Mouse (Mus musculus) lung, embryonic 16.5 days (tissue): Measurements from ENCODE around the gene Dbil5. TPM values are rescaled to one million over a fixed set of nuclear protein-coding genes. Genes with fewer than 3 reads are reported as not detected.

Source experiments
- ATAC-seq: fragments of 200-750 bp; cut with Nextera tagmentation; 2 replicates; pipeline ENCODE4 v1.8.0; 2017; ENCODE audit warnings: low read depth, mild to moderate bottlenecking, moderate library complexity
- H3K27ac ChIP-seq: fragments of 300-500 bp; sonication (generic); 2 replicates; pipeline ENCODE4 v1.5.1; 2014; ENCODE audit warnings: mild to moderate bottlenecking, control low read depth, low read length
- H3K27me3 ChIP-seq: fragments of 300-500 bp; sonication (generic); 2 replicates; pipeline ENCODE4 v1.6.1; 2014; ENCODE audit warnings: low read depth, low read length, mixed read lengths; ENCODE audit not compliant: control insufficient read depth, insufficient read depth
- H3K36me3 ChIP-seq: fragments of 300-500 bp; sonication (generic); 2 replicates; pipeline ENCODE4 v1.6.1; 2014; ENCODE audit warnings: low read length; ENCODE audit not compliant: control insufficient read depth, insufficient read depth
- H3K4me1 ChIP-seq: fragments of 300-500 bp; sonication (generic); replicated peaks from 2 replicates; pipeline ENCODE4 v1.6.1; 2014; ENCODE audit warnings: low read length, mixed read lengths; ENCODE audit not compliant: control insufficient read depth, insufficient read depth
- H3K4me2 ChIP-seq: fragments of 300-500 bp; sonication (generic); 2 replicates; pipeline ENCODE4 v1.6.1; 2014; ENCODE audit warnings: low read depth, low read length, control low read depth
- H3K4me3 ChIP-seq: fragments of 300-500 bp; sonication (generic); 2 replicates; pipeline ENCODE4 v1.5.1; 2014; ENCODE audit warnings: mild to moderate bottlenecking, low read length, control low read depth
- H3K9ac ChIP-seq: fragments of 300-500 bp; sonication (generic); 2 replicates; pipeline ENCODE4 v1.6.1; 2014; ENCODE audit warnings: low read length, control low read depth
- H3K9me3 ChIP-seq: fragments of 300-500 bp; sonication (generic); 2 replicates; pipeline ENCODE4 v1.6.1; 2016; ENCODE audit warnings: low read length; ENCODE audit not compliant: control insufficient read depth
- WGBS: fragments of 180-500 bp; shearing (Covaris S2); extraction: QIAGEN DNeasy Blood & Tissue Kit; methylation state at CpG from one replicate; pipeline ENCODE4 v1.1.7; 2014; 5-methylcytosine and 5-hydroxymethylcytosine counted together
- polyA plus RNA-seq: library from polyadenylated mRNA; unstranded; fragments of >200 nt; fragmentation: Nextera tagmentation; extraction: Ambion mirVana; gene quantifications from 2 replicates; pipeline ENCODE4 v1.2.1, GENCODE M21; 2015

The Dbil5 gene
- polyA plus RNA-seq, 1 experiment from 2014 or later, result 0.48 TPM

DNA sequence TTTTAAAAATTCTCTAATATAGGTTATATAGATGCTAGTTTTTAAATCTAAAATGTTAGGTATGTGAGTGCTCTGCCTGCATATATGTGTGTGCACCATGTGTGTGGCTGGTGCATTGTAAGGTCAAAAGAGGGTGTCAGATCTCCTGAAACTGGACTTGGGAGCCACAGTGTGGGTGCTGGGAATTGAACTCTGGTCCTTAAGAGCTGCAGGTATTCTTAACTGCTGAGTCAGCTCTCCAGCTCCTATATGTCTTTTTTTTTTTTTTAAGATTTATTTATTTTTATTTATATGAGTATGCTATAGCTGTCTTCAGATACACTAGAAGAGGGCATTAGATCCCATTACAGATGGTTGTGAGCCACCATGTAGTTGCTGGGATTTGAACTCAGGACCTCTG lies 29.0 kb downstream of the Dbil5 start:
- Histone ChIP-seq H3K9ac (no peak overlapping the region), H3K4me1 (peaks cover 10% of the 10 kb centered on the region), H3K9me3 (no peaks in the 10 kb centered on the region), H3K4me2 (no peak overlapping the region), H3K36me3 (peaks cover 7% of the 10 kb centered on the region), H3K27me3 (no peaks in the 10 kb centered on the region), H3K4me3 (no peak overlapping the region), H3K27ac (no peak overlapping the region)
- no peak for ATAC-seq

DNA sequence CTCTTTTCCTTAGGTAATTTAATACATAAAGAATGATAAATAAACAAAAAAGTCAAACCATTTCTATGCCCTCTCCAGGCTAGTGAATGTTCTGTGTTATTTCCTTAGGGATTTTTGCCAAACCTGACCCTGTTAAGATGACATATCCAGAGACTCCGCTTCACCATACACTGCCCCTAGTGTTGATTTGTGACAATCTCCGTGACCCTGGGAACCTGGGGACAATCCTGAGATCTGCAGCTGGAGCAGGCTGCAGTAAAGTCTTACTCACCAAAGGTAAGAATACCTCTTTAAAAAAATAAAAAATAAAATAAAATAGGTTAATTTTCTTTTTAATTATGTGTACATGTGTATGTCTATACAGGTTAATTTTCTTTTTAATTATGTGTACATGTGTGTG lies 29.8 kb downstream of the Dbil5 start:
- Histone ChIP-seq H3K4me2 (no peak overlapping the region), H3K36me3 (peaks cover 7% of the 10 kb centered on the region), H3K27ac (no peak overlapping the region), H3K27me3 (no peaks in the 10 kb centered on the region), H3K9me3 (no peaks in the 10 kb centered on the region), H3K4me1 (peaks cover 8% of the 10 kb centered on the region), H3K9ac (no peak overlapping the region), H3K4me3 (no peak overlapping the region)
- no peak for ATAC-seq
- WGBS, result 41% methylated on average over 2 of the region's 2 CpGs

DNA sequence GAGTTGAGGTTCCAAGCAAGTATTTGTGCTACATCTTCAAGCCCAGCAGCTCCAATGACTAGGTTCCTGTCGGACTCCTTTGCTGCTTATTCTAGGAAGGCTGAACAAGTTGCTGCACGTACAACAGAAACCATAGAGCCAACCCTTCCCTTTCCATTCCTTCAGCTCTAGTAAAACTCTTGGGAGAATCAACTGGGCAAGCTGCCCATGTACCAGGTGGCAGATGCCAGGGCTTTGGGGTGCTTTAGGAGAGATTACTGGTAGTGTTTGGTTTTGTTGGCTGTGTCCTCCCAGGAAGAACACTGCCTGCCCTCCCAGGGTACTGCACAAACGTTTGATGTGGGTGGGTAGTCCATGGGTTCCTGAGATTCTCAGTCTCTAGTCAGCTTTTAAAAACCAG lies 34.6 kb downstream of the Dbil5 start:
- Histone ChIP-seq H3K27me3 (no peaks in the 10 kb centered on the region), H3K9ac (no peak overlapping the region), H3K36me3 (peaks cover 7% of the 10 kb centered on the region), H3K4me2 (no peak overlapping the region), H3K4me3 (no peak overlapping the region), H3K4me1 (no peaks in the 10 kb centered on the region), H3K9me3 (no peaks in the 10 kb centered on the region), H3K27ac (no peak overlapping the region)
- ATAC-seq, result no peak
- 42% methylated on average over 3 of the region's 3 CpGs for WGBS

DNA sequence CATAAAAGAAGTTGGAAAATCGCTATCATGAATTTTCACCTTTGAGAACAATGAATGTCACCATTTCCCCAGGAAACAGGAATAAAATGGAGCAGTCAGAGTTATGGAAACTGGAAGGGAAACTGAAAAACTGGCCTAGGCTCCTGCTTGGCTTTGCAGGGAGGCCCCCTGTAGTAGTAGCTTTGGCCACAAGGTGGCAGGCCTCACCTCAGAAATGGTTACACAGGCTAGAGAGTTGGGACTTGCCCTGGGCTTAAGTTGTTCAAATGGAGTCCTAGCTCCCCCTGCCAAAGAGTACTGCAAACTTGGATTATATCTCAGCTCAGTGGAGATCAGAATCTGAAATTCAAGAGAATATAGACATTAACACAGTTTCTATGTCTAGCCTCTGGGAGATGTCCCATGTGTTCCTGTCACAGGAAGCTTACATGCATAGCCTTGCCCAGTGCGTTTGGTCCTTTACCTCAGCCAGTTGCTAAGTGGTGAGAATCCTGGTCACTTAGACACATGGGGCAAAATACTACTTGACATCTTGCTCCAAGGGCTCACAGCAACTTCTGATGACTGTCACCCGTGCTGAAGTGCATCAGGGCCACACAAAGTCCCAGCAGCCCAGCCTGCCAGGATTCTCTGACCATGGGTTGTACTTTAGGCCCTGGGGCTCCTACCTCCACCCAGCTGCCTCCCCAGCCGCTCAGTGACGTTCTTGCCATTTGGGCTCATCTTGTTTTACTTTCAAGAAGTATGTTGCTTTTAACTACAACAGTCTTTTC lies 35.9 kb downstream of the Dbil5 start:
- no peaks in the 10 kb centered on the region for H3K4me1 ChIP-seq
- H3K9me3 ChIP-seq, result no peaks in the 10 kb centered on the region
- H3K4me3 ChIP-seq, result no peak overlapping the region
- H3K36me3 ChIP-seq, result peaks cover 7% of the 10 kb centered on the region
- H3K9ac ChIP-seq, result no peak overlapping the region
- no peak overlapping the region for H3K4me2 ChIP-seq
- H3K27ac ChIP-seq, result 0 out of 2 replicates have a peak overlapping the region, but pooled peaks have one; percentile 5
- 41% methylated on average over 5 of the region's 5 CpGs for WGBS
- H3K27me3 ChIP-seq, result no peaks in the 10 kb centered on the region
- ATAC-seq, result peak; percentile 89

DNA sequence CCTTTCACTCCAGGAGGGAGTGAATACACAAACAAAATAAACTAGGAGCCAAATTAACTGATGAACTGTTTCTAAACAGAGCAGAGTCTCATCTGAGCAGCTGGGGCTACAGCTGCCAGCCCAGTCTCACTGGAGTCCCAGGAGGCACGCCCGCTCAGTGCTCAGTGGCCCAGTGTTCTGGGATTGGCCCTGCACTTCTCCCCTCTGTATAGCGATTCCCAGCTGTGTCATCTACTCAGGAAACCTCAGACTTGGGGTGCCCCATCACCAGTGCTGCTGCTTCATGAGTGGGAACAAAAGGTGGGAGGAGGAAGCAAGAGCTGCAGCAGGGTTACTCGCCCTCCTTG lies 36.5 kb downstream of the Dbil5 start:
- Histone ChIP-seq H3K9me3 (no peaks in the 10 kb centered on the region), H3K27me3 (no peaks in the 10 kb centered on the region), H3K27ac (0 out of 2 replicates have a peak overlapping the region, but pooled peaks have one; percentile 3), H3K9ac (no peak overlapping the region), H3K4me3 (no peak overlapping the region), H3K4me2 (no peak overlapping the region), H3K36me3 (peaks cover 7% of the 10 kb centered on the region), H3K4me1 (no peaks in the 10 kb centered on the region)
- WGBS, result 65% methylated on average over 4 of the region's 4 CpGs
- ATAC-seq, result peak; percentile 39; the same call in 1 of the 2 replicates

DNA sequence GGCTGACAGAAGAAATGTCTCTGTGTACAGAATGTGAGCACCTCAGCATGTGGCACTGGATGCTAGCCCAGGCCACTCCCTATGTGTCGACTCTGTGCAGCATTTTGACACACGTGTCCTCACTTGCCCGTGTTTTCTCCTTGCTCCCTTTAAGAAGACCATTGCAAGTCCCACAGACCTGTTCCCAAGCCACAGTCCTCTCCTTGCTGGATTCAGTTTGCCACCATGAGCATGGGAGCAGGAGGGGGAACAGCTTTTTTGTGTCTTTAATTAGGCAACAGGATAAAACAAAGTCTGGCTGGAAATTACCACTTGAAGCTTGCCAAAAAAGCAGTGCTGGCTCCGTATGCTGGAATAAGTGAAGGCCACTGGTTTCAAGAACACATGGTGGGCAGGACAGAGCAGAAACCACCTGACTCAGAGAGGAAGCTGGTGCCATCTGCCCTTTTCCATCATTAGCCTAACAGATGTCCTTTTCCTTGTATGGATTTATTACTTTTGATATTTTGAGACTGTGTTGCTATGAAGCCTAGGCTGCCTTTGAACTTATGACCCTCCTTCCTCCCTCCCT lies 38.1 kb downstream of the Dbil5 start:
- ATAC-seq, result no peak
- Histone ChIP-seq H3K4me3 (no peak overlapping the region), H3K9ac (no peak overlapping the region), H3K9me3 (no peaks in the 10 kb centered on the region), H3K27ac (no peak overlapping the region), H3K27me3 (no peaks in the 10 kb centered on the region), H3K4me1 (no peaks in the 10 kb centered on the region), H3K4me2 (no peak overlapping the region), H3K36me3 (peaks cover under 1% of the 10 kb centered on the region; the same call in 1 of the 2 replicates)
- WGBS, result 67% methylated on average over 4 of the region's 4 CpGs

DNA sequence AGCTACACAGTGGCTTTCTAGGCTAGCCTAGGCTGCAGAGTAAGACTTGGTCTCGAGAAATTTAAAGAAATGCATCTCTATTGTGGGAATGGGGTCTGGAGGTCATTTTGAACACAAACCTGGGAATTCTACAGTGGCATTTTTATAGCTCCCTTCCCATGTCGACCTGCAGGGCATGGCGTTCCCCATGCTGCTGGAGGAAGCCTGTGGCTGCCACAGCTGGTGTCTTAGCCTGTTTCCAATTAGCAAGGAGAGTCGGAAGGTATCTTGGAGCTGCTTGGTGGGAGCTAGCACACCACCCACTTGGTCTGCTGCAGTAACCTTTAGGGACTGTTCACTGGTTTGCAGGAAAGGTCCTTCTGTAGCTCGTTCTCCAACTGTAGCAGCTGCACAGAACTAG lies 38.7 kb downstream of the Dbil5 start:
- H3K4me1 ChIP-seq, result no peaks in the 10 kb centered on the region

DNA sequence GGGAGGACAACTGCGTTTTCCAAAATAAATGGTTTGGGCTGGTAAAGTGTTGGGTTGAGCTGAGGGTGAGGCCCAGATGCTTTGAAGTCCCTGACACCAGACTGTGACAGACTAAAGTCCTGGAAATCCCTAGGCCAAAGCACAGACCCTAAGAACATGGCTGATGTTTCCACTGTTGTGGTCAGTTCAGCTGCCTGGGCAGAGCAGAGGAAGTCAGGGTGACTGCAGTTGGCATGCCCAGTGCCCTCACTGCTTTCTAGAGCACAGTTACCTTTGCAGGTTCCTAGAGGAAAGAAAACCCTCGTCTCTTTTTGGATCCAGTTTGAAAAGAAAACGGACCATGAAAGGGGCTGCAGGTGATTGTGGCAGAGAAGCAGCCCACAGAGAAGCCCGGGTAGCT lies 40.0 kb downstream of the Dbil5 start:
- 72% methylated on average over 4 of the region's 4 CpGs for WGBS
- ATAC-seq, result no peak
- Histone ChIP-seq H3K9ac (no peak overlapping the region), H3K36me3 (no peaks in the 10 kb centered on the region), H3K27me3 (no peaks in the 10 kb centered on the region), H3K4me3 (no peak overlapping the region), H3K27ac (no peak overlapping the region), H3K9me3 (no peaks in the 10 kb centered on the region), H3K4me1 (no peaks in the 10 kb centered on the region), H3K4me2 (no peak overlapping the region)

More for the DNA sequence above, 38.7 kb downstream of the Dbil5 start:
- Histone ChIP-seq H3K9ac (no peak overlapping the region), H3K27ac (no peak overlapping the region), H3K27me3 (no peaks in the 10 kb centered on the region), H3K4me2 (no peak overlapping the region), H3K4me3 (no peak overlapping the region), H3K9me3 (no peaks in the 10 kb centered on the region), H3K36me3 (no peaks in the 10 kb centered on the region)
- WGBS, result 48% methylated on average over 5 of the region's 5 CpGs
- ATAC-seq, result no peak

DNA sequence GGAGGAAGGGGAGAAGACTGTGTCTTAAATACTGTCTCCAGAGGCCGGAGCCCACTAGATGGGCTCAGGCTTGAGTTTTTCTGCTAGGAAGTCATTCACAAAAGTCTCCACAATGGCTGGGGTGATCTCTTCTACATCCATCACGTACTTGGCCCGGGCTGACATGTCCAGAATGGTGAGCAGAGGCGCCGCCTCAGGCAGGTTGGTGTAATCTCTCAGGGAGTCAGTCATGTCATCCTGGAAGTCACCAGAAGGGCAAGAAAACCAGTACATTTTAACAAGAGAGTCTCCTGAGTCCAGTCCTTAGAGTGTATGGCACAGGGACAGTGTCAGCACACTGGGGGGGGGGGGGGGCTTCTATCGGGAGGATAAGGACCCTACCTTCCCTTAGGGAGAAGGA lies 41.1 kb downstream of the Dbil5 start:
- H3K9ac ChIP-seq, result no peak overlapping the region
- H3K27me3 ChIP-seq, result no peaks in the 10 kb centered on the region
- H3K4me3 ChIP-seq, result no peak overlapping the region
- H3K36me3 ChIP-seq, result no peaks in the 10 kb centered on the region
- no peaks in the 10 kb centered on the region for H3K4me1 ChIP-seq
- no peak for ATAC-seq
- no peaks in the 10 kb centered on the region for H3K9me3 ChIP-seq
- WGBS, result 77% methylated on average over 6 of the region's 6 CpGs
- H3K27ac ChIP-seq, result no peak overlapping the region
- no peak overlapping the region for H3K4me2 ChIP-seq
